Mouse (Mus musculus) adrenal gland, postnatal 10 days (tissue): ENCODE results near the gene Lrfn1. TPM values are rescaled to one million over a fixed set of nuclear protein-coding genes. Genes with fewer than 3 reads are reported as not detected.

Experiments used
- DNase-seq: peaks from one replicate; pipeline ENCODE4 v3.0.0; 2021; ENCODE audit warnings: mixed read lengths
- long read RNA-seq, 2 experiments: library from polyadenylated mRNA; stranded (forward); transcript quantifications; one replicate each; pipeline ENCODE4 v2.0.0; 2021
- total RNA-seq, 2 experiments: library from RNA; stranded (reverse); gene quantifications; 2 replicates each; pipeline ENCODE4 v1.2.3; 2021

Lrfn1 gene
- total RNA-seq = 10 to 100 TPM in 1 of 2 experiments, 1 to 10 TPM in 1; 9.2 to 13.0 TPM
- long read RNA-seq, experiment 1, transcript Lrfn1-202 (2 exons, 3,060 nt) = major isoform, 6 of 11 reads
- long read RNA-seq, experiment 1, partial matches to known transcripts = 3 of 11 reads
- long read RNA-seq, experiment 1, other reads (novel, unspliced or antisense) = 2 of 11 reads
- long read RNA-seq, experiment 2, partial matches to known transcripts = 2 of 6 reads
- long read RNA-seq, experiment 2, other reads (novel, unspliced or antisense) = 3 of 6 reads

GRCm38 (mm10) chr7:28451531-28452360, at the start of gene Lrfn1:
Lrfn1 (plus strand) TSS chr7:28451980.
- DNase-seq = peak; percentile 44

- DNase-seq = peak; percentile 73
Measured at GRCm38 (mm10) chr7:28410841-28411475, 40.8 kb upstream of the Lrfn1 start.

GRCm38 (mm10) chr7:28412826-28413225, 39.0 kb upstream of the Lrfn1 start:
- no peak for DNase-seq

DNA sequence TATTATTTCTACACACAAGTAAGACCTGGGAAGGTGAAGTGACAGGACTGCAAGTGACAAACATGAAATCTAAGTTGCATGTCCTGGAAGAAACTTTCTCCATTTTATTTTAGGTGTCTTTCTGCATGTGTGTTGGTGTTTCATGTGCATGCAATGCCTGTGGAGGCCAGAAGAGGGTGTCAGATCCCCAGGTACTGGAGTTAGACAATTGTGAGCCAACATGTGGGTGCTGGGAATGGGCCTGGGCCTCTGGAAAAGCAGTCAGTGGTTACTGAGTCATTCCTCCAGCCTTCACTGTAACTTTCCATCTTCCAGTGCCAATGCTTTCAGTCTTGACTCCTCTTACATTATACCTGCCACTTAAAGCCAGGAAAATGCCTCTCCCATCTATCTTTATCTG, 34.4 kb upstream of the Lrfn1 start:
- no peak for DNase-seq

DNA sequence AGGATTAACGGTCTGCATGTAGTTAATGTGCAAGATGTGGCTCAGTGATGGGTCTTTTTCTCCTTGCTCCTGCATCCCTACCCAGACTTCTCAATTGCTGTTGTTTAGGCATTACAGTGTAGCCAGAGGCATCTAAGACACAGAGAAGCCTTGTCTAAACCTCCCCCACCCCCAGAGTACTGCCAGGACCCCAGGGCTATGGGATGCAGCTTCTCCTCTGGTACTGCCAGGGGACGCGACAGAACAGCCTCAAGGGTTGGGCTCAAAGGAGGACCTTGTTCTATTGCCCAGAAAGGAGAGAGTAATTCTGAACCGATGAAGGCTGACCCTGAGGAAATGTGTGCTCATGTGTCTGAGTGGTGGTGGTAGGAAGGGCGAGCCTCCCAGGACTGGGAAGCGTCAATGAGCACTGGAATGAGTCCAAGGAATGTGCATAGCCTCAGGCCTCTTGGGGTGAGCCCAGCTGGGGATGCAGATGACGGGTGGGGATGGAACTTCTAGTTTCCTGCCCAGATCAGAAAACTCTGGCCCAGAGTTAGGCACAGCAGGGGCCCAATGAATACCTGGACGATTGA, 33.6 kb upstream of the Lrfn1 start:
- peak; percentile 60 for DNase-seq

GRCm38 (mm10) chr7:28419416-28419815, 32.4 kb upstream of the Lrfn1 start:
- no peak for DNase-seq

DNA sequence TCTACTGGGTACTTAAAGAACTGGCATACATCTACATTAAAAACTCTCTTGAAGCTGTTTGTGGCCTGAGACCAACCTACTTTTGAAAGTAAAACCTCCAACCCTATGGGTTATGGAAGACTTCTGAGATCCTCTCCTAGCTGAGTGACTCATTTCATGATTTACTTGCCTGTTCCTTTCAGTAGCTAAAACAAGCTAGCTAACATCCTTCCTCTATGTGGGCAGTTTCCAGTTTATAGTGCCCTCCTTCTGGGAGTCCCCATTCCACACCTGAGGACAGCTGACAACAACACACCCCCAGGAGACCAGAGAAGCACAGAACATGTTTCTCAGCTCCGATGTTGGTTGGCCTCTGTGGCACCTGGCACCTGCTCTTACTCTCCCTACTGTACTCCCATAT, 28.8 kb upstream of the Lrfn1 start:
- no peak for DNase-seq

GRCm38 (mm10) chr7:28427738-28428137, 24.0 kb upstream of the Lrfn1 start:
- DNase-seq = no peak

- DNase-seq = no peak
Measured at GRCm38 (mm10) chr7:28430512-28430911, 21.3 kb upstream of the Lrfn1 start.

- DNase-seq = no peak
Measured at GRCm38 (mm10) chr7:28432252-28432651, 19.5 kb upstream of the Lrfn1 start.

- DNase-seq = no peak
Measured at GRCm38 (mm10) chr7:28435660-28436259, 16.0 kb upstream of the Lrfn1 start.

GRCm38 (mm10) chr7:28436271-28436904, 15.4 kb upstream of the Lrfn1 start:
- peak; percentile 100 for DNase-seq

DNA sequence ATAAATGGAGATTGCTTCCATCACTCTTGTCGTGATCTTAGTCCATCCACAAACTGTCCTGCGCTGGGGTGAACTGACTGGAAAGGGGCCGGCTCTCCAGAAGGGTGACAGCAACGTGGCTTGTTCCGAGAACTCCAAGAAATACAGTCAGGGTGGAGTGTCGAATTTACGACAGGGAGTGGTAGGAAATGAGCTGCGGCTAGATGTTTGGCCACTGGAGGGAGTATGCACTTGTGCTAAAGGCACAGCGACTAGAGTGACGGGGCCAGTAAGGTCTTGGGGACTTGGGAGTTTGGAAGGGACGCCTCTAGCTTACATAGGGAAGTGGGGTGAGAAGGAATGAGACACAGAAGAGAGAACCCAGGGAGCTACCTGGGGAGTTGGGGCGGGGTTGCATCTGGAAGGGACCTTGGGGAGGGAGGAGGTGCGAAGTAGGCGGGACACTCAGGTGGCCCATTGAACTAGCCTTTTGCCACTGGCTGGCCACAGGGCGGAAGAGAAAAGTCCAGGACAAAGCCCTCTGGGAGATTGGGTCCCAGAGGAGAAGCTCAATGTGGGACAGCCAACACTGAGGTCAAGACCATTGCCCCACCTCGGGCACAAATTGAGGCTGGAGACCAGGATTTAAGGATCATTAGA, 14.7 kb upstream of the Lrfn1 start, which contains the start of gene Gmfg:
Gmfg (plus strand) TSS at position 516 of the 639 bp plus-strand sequence.
- DNase-seq = peak; percentile 83

DNA sequence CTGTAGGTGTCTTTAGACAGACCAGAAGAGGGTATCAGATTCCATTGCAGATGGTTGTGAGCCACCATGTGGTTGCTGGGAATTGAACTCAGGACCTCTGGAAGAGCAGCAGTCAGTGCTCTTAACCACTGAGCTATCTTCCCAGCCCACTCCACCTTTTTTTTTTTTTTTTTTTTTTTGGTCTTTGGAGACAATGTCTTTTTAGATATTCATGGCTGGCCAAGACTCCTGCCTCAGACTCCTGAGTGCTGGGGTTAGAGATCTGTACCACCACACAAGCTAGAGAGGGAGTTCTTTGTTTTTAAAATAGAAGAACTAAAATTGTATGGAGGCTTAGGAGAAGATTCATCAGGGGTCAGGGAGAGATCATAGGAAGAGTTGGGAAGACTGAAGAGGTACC, 13.8 kb upstream of the Lrfn1 start:
- no peak for DNase-seq

DNA sequence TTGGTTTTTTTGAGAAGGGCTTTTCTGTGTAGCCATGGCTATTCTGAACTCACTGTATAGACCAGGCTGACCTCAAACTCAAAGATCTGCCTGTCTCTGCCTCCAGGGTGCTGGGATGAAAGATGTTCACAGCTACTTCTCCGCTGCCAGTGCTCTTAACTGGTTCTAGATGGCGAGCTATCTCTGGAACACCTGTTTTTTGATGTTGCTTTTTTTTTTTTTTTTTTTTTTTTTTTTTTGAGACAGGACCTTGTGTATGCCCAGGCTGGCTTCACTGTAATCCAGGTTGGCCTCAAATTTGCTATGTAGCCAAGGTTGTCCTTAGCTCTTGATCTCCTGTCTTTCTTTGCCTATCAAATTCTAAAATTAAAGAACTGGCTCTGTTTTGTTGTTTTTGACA, 13.0 kb upstream of the Lrfn1 start:
- DNase-seq = no peak

DNA sequence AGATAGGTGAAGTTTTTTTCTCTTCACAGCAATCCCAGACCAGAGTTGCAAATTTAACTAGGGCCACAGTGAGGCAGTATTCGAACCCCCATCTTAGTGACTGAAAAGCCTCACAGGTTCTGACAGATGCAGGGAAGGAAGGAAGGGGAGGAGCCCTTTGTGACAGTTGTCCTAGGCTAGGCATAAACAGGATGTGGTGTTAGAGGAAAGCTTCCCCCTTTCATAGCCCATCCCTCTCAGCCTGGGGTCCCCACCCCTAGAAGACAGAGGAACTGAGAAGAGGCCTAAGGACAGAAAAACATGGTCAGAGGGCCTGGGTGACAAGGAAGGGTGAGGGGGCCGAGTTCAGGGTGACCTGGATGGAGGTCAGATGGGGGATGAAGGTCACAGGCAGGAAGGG, 11.0 kb upstream of the Lrfn1 start:
- peak; percentile 35 for DNase-seq

DNA sequence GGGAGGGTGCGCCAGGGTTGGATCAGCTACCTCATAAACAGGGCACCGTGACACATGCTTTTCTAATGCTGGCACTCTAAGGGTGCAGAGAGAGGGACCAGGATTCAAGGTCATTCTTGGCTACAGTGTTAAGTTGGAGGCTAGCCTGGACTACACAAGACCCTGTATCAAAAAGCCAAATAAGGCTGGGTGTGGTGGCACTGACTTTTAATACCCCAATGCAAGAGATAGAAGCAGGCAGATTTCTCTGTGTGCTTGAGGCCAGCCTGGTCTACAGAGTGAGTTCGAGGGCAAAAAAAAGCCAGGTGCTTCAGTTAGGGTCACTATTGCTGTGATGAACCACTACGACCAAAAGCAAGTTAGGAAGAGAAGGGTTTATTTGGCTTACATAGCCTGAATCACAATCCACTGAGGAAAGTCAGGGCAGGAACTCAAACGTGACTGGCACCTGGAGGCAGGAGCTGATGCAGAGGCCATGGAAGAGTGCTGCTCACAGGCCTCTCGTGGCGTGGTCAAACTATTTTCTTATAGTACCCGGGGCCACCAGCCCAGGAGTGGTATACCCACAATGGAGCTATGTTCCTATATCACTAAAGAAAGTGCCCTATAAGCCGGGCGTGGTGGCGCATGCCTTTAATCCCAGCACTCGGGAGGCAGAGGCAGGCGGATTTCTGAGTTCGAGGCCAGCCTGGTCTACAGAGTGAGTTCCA, 9.8 kb upstream of the Lrfn1 start:
- DNase-seq = no peak

DNA sequence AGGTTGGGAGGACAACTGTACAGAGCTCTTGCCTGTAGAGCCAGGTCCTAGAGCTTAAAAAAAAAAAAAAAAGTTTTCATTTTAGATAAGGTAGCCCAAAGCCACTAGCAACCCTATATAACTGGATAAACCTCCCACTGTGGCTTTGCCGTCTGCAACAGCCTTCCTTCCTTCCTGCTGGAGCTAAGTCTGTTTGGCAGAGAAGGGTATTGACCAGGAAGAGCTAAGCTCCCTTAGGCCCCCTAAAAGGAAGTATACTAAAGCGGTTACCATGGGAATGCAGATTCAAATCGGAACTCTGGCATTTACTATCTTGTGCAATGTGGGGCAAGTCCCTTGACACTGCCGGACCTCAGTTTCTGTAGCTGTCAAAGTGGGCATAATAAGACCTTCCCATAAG, 9.1 kb upstream of the Lrfn1 start:
- no peak for DNase-seq

DNA sequence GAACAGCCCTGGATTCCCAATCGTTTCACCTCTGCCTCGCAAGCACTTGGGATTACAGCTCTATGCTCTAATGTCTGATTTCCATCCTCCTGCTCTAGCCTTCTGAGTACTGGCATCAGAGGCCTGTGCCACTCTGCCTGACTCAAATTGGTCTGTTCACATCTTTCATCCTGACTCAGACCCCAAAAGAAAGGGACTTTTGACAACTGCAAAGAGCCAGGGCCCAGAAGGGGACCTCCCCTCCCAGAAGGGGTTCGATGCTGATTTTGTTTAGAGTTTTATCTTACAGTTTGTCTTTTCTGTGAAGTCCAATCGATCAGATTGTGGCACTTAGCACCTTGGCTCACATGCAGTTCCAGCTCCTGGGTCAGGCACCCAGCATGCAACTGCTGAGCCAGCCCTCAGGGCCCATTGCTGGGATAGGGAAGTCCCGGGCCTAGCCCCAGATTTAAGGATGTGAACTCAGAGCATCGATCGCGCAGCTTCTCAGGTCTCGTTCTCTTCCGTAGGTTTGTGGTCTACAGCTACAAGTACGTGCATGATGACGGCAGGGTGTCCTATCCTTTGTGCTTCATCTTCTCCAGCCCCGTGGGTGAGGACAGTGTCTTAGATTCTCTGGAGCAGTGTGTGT, 7.3 kb upstream of the Lrfn1 start:
- no peak for DNase-seq

- DNase-seq = peak; percentile 93
Measured at GRCm38 (mm10) chr7:28446446-28446845, 5.3 kb upstream of the Lrfn1 start.
